Mouse (Mus musculus) NIH3T3 (cell line): ENCODE results near the gene Acp2.

ENCODE experiments used
- DNase-seq: peaks from one replicate; pipeline ENCODE4 v3.0.0-alpha.2; 2012; ENCODE audit warnings: low read depth

Gene Acp2

DNA sequence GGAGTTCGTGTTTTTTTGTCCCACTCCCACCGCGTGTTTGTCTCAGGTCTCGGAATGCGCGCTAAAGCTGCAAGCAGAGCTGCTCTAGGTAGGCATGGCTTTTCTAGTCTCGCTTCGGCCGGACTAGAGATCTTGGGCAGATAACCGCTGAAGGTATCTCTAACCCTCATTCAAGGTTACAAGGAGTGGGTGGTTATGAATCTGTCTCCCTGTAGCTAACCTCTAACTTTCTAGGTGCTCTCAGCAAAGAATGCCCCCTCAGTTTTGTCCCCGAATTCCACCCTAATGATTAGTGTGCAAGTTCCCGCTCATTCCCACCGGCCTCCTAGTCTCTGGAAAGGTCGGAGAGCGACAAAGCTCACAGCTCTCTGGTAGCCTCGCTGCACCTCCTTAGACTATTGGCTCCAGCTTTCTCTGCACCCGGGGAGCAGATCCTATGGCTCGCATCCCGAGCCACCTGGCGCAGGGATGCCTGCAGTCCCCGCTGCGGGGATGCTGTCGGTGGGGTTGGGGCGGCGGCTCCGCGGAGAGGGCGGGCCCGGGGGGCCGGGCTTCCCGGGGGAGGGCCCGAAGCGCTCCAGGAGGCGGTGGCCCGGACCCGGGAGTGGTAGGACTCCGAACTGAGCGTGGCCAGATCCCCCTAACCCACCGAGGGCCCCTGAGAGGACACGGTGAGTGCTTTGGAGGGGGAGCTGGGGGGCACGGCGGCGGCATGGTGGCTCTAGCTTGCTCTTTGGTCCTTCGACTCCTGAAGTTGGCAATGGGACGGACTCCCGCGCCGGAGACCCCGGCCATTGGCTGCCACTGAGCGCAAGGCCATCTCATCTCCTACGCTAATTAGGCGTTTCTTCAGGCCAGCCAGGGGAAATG is 53.8 kb downstream of the Acp2 start:
- DNase-seq, result peak; percentile 70

DNA sequence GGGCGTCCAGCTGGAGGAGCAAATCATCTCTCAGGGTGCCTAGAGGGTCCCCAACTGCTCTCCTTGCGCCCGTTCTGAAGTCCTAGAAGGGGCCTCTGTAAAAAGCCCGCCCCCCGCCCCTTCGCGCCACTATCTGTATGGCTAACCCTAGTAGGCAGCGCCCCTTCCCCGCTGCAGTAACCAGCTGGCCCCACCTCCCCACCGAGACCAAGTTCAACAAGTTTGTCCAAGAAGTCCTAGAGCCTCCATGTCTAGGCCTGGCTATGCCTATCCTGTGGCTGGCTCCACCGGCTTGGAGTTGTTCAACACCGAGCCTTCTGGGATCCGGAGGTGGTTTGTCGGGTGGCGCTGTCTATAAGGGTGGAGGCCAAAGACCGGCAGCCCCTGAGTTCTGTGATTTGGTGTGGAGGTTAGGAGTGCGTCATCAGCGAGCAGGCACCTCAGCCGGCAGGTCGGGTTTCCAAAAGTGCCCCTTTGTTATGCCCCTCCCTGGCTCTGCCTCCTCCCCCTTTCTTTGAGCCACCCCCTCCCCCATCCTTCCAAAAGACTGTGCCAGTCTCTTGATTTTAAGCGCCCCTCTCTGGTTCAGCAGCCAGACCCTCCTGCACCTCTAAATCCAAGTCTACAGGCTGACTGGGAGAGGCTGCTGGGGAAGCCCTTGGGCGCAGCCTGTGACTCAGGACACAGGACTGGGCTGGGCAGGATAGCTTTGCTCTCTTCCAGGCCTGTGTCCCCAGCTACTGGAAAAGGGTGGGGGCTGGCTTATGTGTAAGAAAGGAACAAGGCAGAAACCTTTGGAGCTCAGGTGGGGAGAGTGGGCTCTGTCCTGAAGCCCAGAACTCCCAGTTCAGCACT is 54.7 kb downstream of the Acp2 start:
- DNase-seq, result peak; percentile 64

DNA sequence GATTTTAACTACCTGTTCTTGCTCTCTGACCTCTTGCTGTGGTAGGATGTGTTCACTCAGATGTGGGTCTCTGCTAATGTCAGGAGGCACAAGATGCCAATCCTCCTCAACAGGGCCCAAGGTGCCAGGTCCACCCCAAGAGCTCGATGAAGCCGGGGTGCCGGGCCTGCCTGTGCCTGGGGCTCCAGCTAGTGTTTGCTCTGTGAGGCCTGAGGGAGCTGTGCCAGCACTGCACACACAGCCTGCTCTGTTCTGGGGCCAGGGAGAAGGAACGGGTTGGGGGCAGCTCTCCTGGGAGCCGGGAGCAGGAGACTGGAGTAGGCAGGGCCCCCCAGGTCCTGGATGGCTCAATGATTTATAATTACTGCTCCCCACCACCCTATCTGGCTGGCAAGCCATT is 55.4 kb downstream of the Acp2 start:
- peak; percentile 60 for DNase-seq

DNA sequence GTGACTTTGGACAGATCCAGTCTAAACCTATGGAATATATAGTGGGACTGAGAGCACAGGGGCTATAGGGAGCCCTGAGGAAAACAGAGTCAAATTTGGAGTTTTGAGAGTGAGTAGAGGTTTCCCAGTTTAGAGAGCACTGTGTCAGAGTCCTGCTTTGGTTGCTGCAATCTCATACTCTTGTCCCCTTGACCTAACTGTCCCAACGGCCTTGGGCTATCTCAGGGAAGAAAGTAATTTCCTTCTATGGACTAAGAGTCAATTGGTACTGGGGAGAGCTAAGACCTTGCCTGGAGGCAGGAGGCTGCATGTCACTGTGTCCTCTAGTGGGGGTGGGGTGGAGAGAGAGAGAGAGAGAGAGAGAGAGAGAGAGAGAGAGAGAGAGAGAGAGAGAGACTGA is 56.1 kb downstream of the Acp2 start:
- DNase-seq, result no peak

DNA sequence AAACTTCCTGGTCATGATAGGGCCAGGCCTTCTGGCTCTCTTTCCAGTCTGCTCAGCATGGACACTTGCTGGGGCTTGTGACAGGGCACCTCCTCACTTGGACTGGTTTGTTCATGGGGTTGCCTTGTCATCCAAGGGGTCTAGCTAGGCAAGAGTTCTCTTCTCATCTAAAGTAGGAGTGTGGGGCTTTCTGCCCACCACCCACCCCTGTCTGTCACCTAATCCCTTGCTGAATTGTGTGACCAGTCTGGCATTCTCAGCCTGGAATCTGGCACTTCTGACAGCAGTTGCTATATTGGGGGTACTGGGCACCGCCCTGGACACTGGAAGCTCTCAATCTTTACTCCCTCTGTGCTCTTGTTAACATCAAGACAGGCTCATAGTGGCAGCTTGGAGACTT is 56.8 kb downstream of the Acp2 start:
- no peak for DNase-seq
